Mouse (Mus musculus) lung, postnatal 10 days (tissue): ENCODE data around the gene Arap1.
A peak's percentile ranks its signal among the peaks of the same experiment; 100 is the strongest.

ENCODE experiments used
- DNase-seq: peaks from one replicate; pipeline ENCODE4 v3.0.0; 2021

The Arap1 gene

GRCm38 (mm10) chr7:101401510-101401909, 53.6 kb downstream of the Arap1 start:
- no peak for DNase-seq

GRCm38 (mm10) chr7:101403831-101404230, 56.0 kb downstream of the Arap1 start:
- no peak for DNase-seq

- peak; percentile 44 for DNase-seq
Measured at GRCm38 (mm10) chr7:101410267-101410936, 62.5 kb downstream of the Arap1 start, which contains the start of gene Gm45837. Gene Gm45837, plus strand, starts transcription at chr7:101410886.

- peak; percentile 92 for DNase-seq
Measured at GRCm38 (mm10) chr7:101412796-101413195, 64.9 kb downstream of the Arap1 start.

- no peak for DNase-seq
Measured at GRCm38 (mm10) chr7:101414209-101414608, 66.3 kb downstream of the Arap1 start.

- peak; percentile 54 for DNase-seq
Measured at GRCm38 (mm10) chr7:101414661-101415511, 67.0 kb downstream of the Arap1 start.

GRCm38 (mm10) chr7:101415512-101416100, 67.7 kb downstream of the Arap1 start:
- DNase-seq, result no peak

- DNase-seq, result no peak
Measured at GRCm38 (mm10) chr7:101416391-101416790, 68.5 kb downstream of the Arap1 start.

- peak; percentile 51 for DNase-seq
Measured at GRCm38 (mm10) chr7:101419013-101419770, 71.3 kb downstream of the Arap1 start.

- DNase-seq, result no peak
Measured at GRCm38 (mm10) chr7:101421529-101421928, 73.7 kb downstream of the Arap1 start, which contains the start of gene Pde2a. Gene Pde2a, plus strand, starts transcription at chr7:101421691.

GRCm38 (mm10) chr7:101422069-101422468, 74.2 kb downstream of the Arap1 start:
- peak; percentile 44 for DNase-seq

- no peak for DNase-seq
Measured at GRCm38 (mm10) chr7:101422646-101423045, 74.8 kb downstream of the Arap1 start.

- no peak for DNase-seq
Measured at GRCm38 (mm10) chr7:101423970-101424369, 76.1 kb downstream of the Arap1 start.

- no peak for DNase-seq
Measured at GRCm38 (mm10) chr7:101426692-101427091, 78.8 kb downstream of the Arap1 start.

- peak; percentile 33 for DNase-seq
Measured at GRCm38 (mm10) chr7:101427736-101428135, 79.9 kb downstream of the Arap1 start.

GRCm38 (mm10) chr7:101435038-101435437, 87.2 kb downstream of the Arap1 start:
- no peak for DNase-seq

GRCm38 (mm10) chr7:101437876-101438275, 90.0 kb downstream of the Arap1 start:
- no peak for DNase-seq

- no peak for DNase-seq
Measured at GRCm38 (mm10) chr7:101443093-101443492, 95.2 kb downstream of the Arap1 start.

GRCm38 (mm10) chr7:101444211-101444610, 96.3 kb downstream of the Arap1 start:
- no peak for DNase-seq

GRCm38 (mm10) chr7:101449855-101450254, 102.0 kb downstream of the Arap1 start:
- no peak for DNase-seq

- peak; percentile 91 for DNase-seq
Measured at GRCm38 (mm10) chr7:101450422-101451401, 102.8 kb downstream of the Arap1 start.
